Mouse (Mus musculus): ENCODE measurements around the gene Celf2. TPM values are rescaled to one million over a fixed set of nuclear protein-coding genes. Genes with fewer than 3 reads are reported as not detected.

Celf2 gene
- polyA plus RNA-seq, 1 experiment from 2014 or later, result 51.0 TPM

DNA sequence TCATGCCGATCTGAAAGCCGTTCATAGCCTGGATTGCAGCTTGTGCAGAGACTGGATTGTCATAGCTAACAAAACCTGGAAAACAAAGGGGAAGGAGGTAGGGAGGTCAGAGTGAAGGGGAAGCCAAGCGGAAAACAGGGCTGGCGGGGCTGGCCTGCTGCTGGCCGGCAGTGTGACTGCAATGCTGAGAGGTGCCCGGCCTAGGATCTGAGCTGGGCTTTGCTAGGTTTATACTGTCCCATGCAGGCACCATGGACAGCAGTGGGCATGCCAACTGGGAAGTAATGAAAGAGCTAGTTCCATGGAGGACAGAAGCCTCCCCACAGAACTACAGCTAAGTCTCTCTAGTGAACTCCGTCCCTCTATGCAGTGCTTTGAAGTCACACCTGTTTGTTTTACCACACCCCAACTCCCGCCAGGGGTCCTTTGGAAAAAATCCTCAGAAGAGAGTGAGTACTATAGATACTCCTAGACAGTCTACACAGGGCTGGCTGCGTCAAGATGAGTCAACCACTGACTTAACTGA lies 962.2 kb downstream of the Celf2 start:
- WGBS (ENCODE audit: insufficient replicate concordance), result 67% methylated on average over 9 of the region's 9 CpGs
- Histone ChIP-seq H3K27me3 (ENCODE audit: control insufficient read depth, insufficient read depth, low read length) (no peaks in the 10 kb centered on the region), H3K4me3 (ENCODE audit: low read depth, low read length) (no peak overlapping the region), H3K9me3 (replicated peaks; ENCODE audit: control insufficient read depth, low read length) (no peaks in the 10 kb centered on the region), H3K4me2 (no peak overlapping the region), H3K9ac (ENCODE audit: low read depth, low read length) (no peak overlapping the region), H3K36me3 (ENCODE audit: control insufficient read depth, insufficient read depth, low read length) (no peaks in the 10 kb centered on the region), H3K27ac (ENCODE audit: low read depth, low read length) (no peak overlapping the region), H3K4me1 (ENCODE audit: control insufficient read depth, insufficient read depth, low read length) (no peaks in the 10 kb centered on the region)
- no peak for ATAC-seq (replicated peaks; ENCODE audit: insufficient number of reproducible peaks, low FRiP score, low TSS enrichment)

DNA sequence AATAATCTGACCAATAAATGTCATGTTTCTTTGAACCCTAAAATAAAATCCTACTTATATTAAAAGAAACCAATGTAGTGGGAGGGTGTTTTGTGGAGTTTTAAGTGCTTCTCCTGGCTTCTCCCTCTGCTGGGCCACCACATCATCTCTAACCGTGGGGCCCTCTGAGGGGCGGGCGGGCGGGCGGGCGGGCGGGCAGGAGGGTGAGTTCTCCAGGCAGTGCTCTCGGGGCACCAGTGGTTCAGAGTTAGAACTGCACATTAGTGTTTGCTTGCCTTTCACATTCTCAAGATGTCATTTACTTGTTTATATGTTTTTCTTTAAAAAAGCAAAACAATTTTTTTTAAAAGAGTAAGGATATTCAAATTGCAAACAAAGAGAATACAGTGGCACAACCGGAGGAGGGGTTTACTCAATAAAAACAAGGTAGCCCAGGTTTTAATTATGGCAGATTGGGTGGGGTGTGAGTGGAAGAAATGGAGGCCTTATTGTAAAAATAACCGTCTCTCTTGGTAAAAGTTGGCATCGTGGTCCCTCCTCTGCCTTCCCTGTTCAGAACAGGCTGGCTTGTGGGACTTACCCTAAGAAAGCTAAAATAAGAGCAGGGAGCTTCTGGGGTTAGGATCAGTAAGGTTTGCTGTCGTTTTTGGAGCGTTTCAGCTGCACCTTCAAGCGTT lies 962.8 kb downstream of the Celf2 start:
- WGBS (ENCODE audit: insufficient replicate concordance), result 71% methylated on average over 14 of the region's 14 CpGs
- ATAC-seq (replicated peaks; ENCODE audit: insufficient number of reproducible peaks, low FRiP score, low TSS enrichment), result no peak
- H3K4me2 ChIP-seq, result no peak overlapping the region

DNA sequence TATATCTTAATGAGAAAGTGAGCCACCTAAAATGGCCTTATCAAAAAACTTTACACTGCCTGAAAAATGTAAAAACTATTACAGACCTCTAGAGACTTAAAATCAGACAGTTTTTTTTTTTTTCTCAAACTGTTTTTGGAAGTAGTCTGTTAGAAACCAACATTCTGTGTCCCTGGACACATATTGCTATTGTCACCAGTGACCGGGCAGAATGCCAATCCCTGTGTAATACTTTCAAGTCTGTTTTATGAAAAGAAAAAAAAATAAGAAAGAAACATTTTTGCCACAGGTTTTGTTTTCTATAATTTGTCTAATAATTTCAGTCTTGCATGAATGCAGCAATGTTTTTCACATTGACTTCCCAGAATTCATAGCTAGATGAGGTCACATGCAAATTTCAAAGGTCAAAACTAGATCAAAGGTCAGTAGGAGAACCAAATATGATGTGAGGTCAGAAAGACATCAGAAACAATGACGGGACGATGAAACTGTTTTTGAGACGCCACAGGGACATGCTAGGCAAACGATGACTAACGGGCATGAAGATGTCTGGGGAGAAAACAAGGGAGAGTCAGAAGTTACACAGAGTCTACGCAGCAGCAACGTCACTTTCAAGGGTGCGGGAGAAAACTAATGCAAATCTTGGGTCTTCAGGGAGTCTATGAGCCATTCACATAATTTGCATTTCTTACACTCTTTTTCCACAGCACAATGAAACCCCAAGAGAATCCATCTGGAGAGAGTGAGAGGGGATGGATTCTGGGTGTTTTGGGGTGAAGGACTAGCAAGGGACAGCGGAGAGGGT lies 964.0 kb downstream of the Celf2 start:
- H3K4me2 ChIP-seq, result no peak overlapping the region
- no peak for ATAC-seq (replicated peaks; ENCODE audit: insufficient number of reproducible peaks, low FRiP score, low TSS enrichment)
- H3K27ac ChIP-seq (ENCODE audit: low read depth, low read length), result no peak overlapping the region
- no peaks in the 10 kb centered on the region for H3K36me3 ChIP-seq (ENCODE audit: control insufficient read depth, insufficient read depth, low read length)
- H3K9me3 ChIP-seq (replicated peaks; ENCODE audit: control insufficient read depth, low read length), result no peaks in the 10 kb centered on the region
- WGBS (ENCODE audit: insufficient replicate concordance), result 84% methylated on average over 10 of the region's 10 CpGs
- H3K4me3 ChIP-seq (ENCODE audit: low read depth, low read length), result no peak overlapping the region
- no peaks in the 10 kb centered on the region for H3K27me3 ChIP-seq (ENCODE audit: control insufficient read depth, insufficient read depth, low read length)
- H3K9ac ChIP-seq (ENCODE audit: low read depth, low read length), result no peak overlapping the region
- peaks cover 4% of the 10 kb centered on the region; the same call in 1 of the 2 replicates for H3K4me1 ChIP-seq (ENCODE audit: control insufficient read depth, insufficient read depth, low read length)

More for the DNA sequence above, 962.8 kb downstream of the Celf2 start:
- no peak overlapping the region for H3K9ac ChIP-seq (ENCODE audit: low read depth, low read length)
- H3K36me3 ChIP-seq (ENCODE audit: control insufficient read depth, insufficient read depth, low read length), result no peaks in the 10 kb centered on the region
- no peaks in the 10 kb centered on the region for H3K4me1 ChIP-seq (ENCODE audit: control insufficient read depth, insufficient read depth, low read length)
- H3K9me3 ChIP-seq (replicated peaks; ENCODE audit: control insufficient read depth, low read length), result no peaks in the 10 kb centered on the region
- no peaks in the 10 kb centered on the region for H3K27me3 ChIP-seq (ENCODE audit: control insufficient read depth, insufficient read depth, low read length)
- no peak overlapping the region for H3K27ac ChIP-seq (ENCODE audit: low read depth, low read length)
- H3K4me3 ChIP-seq (ENCODE audit: low read depth, low read length), result no peak overlapping the region

DNA sequence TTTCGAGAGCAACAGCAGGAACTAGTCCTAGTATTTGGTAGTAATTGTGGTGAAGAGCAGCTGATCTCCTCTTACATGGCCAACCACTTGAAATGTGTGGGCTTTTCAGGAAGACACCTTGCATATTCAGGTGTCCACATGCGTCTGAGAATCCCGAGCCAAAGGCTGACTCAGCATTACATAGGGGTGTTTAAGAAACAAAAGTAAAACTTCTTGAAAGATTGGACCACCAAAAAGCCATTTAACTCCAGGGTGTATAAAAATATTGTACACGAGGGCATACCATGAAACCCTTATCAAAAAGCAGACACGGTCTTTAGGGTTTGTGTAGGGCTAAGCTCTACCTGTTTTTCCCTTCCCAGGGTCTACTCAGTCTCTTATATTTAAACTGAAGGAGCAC lies 965.7 kb downstream of the Celf2 start:
- no peak overlapping the region for H3K4me3 ChIP-seq (ENCODE audit: low read depth, low read length)
- no peak overlapping the region for H3K27ac ChIP-seq (ENCODE audit: low read depth, low read length)
- no peaks in the 10 kb centered on the region for H3K36me3 ChIP-seq (ENCODE audit: control insufficient read depth, insufficient read depth, low read length)
- no peak for ATAC-seq (replicated peaks; ENCODE audit: insufficient number of reproducible peaks, low FRiP score, low TSS enrichment)
- no peaks in the 10 kb centered on the region for H3K9me3 ChIP-seq (replicated peaks; ENCODE audit: control insufficient read depth, low read length)
- H3K27me3 ChIP-seq (ENCODE audit: control insufficient read depth, insufficient read depth, low read length), result no peaks in the 10 kb centered on the region
- peaks cover 5% of the 10 kb centered on the region; the same call in 1 of the 2 replicates for H3K4me1 ChIP-seq (ENCODE audit: control insufficient read depth, insufficient read depth, low read length)
- no peak overlapping the region for H3K9ac ChIP-seq (ENCODE audit: low read depth, low read length)
- 79% methylated on average over 5 of the region's 5 CpGs for WGBS (ENCODE audit: insufficient replicate concordance)
- H3K4me2 ChIP-seq, result no peak overlapping the region

DNA sequence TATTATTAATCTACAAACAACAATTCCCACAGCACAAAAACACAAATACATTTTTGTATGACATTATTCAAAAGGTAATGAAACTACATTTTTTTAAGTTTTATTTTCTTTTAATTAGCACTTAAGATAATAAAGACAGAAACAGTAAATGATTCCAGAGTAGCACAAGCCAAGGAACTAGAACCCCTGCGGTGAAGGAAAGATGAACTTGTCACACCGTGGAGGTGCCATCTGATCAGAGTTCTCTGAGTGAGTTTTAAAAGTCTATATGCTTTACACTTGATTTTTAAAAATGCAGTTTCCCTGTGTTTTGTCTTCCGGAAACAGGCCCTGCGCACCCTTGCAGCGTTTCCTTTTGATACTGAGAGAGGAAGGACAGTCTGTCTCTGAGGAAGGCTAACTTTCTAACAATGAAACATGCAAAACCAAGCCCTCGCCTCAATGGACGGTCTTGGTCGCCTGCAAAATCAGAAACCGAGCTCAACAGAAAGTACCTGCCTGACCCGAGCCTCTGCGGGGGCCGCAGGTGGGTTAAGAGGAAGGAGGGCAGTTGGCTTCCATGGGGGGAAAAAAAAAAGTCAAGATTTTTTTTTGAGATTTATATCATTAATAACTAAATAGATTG lies 966.7 kb downstream of the Celf2 start:
- peaks cover 5% of the 10 kb centered on the region; the same call in 1 of the 2 replicates for H3K4me1 ChIP-seq (ENCODE audit: control insufficient read depth, insufficient read depth, low read length)
- no peak overlapping the region for H3K9ac ChIP-seq (ENCODE audit: low read depth, low read length)
- H3K4me2 ChIP-seq, result no peak overlapping the region
- H3K9me3 ChIP-seq (replicated peaks; ENCODE audit: control insufficient read depth, low read length), result no peaks in the 10 kb centered on the region
- no peaks in the 10 kb centered on the region for H3K36me3 ChIP-seq (ENCODE audit: control insufficient read depth, insufficient read depth, low read length)
- no peaks in the 10 kb centered on the region for H3K27me3 ChIP-seq (ENCODE audit: control insufficient read depth, insufficient read depth, low read length)
- WGBS (ENCODE audit: insufficient replicate concordance), result 72% methylated on average over 12 of the region's 12 CpGs
- ATAC-seq (replicated peaks; ENCODE audit: insufficient number of reproducible peaks, low FRiP score, low TSS enrichment), result no peak
- H3K27ac ChIP-seq (ENCODE audit: low read depth, low read length), result no peak overlapping the region
- no peak overlapping the region for H3K4me3 ChIP-seq (ENCODE audit: low read depth, low read length)

DNA sequence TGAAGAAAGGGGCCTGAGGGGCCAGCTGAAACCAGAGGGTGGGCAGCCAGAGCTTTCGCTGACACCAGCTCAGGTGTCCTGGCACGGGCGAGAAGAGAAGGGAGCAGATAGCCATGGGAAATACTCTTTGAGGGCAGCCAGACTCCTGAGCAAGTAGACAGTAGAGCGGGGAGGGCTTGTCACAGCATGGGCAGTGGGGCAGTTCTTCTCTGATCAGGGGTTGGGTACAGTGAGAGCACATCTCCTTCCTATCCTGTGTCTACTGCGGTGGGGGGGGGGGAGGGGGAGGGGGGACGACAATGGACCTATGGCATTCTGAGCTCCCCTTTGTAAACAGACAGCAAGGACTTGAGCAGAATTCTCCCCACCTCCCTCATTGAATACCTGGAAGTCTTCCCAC lies 968.5 kb downstream of the Celf2 start:
- no peak overlapping the region for H3K9ac ChIP-seq (ENCODE audit: low read depth, low read length)
- peaks cover 5% of the 10 kb centered on the region; the same call in 1 of the 2 replicates for H3K4me1 ChIP-seq (ENCODE audit: control insufficient read depth, insufficient read depth, low read length)
- no peaks in the 10 kb centered on the region for H3K36me3 ChIP-seq (ENCODE audit: control insufficient read depth, insufficient read depth, low read length)
- H3K27me3 ChIP-seq (ENCODE audit: control insufficient read depth, insufficient read depth, low read length), result no peaks in the 10 kb centered on the region
- no peaks in the 10 kb centered on the region for H3K9me3 ChIP-seq (replicated peaks; ENCODE audit: control insufficient read depth, low read length)
- H3K4me3 ChIP-seq (ENCODE audit: low read depth, low read length), result no peak overlapping the region
- no peak overlapping the region for H3K4me2 ChIP-seq
- no peak for ATAC-seq (replicated peaks; ENCODE audit: insufficient number of reproducible peaks, low FRiP score, low TSS enrichment)
- no peak overlapping the region for H3K27ac ChIP-seq (ENCODE audit: low read depth, low read length)
- WGBS (ENCODE audit: insufficient replicate concordance), result 74% methylated on average over 5 of the region's 6 CpGs

DNA sequence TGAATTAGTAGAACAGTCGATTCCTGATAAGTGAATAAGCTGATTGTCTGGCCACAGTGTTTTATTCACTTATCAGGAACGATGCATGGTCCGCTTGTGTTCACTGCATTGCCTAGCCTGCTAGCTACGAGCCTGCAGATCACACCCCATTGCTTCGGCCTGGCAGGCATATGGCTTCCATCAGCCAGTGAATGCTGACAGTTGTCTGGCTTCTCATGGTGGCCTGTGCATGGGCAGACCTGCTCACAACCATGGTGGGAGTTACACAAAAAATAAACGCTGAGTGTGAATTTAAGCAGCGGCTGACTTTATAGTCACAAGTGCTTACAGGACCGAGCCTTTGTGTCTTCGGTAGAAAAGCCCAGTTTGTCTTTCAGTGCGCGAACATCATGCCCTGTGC lies 969.3 kb downstream of the Celf2 start:
- Histone ChIP-seq H3K27ac (ENCODE audit: low read depth, low read length) (no peak overlapping the region), H3K4me1 (ENCODE audit: control insufficient read depth, insufficient read depth, low read length) (peaks cover 5% of the 10 kb centered on the region; the same call in 1 of the 2 replicates), H3K27me3 (ENCODE audit: control insufficient read depth, insufficient read depth, low read length) (no peaks in the 10 kb centered on the region), H3K36me3 (ENCODE audit: control insufficient read depth, insufficient read depth, low read length) (no peaks in the 10 kb centered on the region), H3K9ac (ENCODE audit: low read depth, low read length) (no peak overlapping the region), H3K4me2 (no peak overlapping the region), H3K9me3 (replicated peaks; ENCODE audit: control insufficient read depth, low read length) (no peaks in the 10 kb centered on the region), H3K4me3 (ENCODE audit: low read depth, low read length) (no peak overlapping the region)
- ATAC-seq (replicated peaks; ENCODE audit: insufficient number of reproducible peaks, low FRiP score, low TSS enrichment), result 0 out of 2 replicates have a peak, but pooled peaks have one; percentile 49
- WGBS (ENCODE audit: insufficient replicate concordance), result 40% methylated on average over 11 of the region's 11 CpGs

DNA sequence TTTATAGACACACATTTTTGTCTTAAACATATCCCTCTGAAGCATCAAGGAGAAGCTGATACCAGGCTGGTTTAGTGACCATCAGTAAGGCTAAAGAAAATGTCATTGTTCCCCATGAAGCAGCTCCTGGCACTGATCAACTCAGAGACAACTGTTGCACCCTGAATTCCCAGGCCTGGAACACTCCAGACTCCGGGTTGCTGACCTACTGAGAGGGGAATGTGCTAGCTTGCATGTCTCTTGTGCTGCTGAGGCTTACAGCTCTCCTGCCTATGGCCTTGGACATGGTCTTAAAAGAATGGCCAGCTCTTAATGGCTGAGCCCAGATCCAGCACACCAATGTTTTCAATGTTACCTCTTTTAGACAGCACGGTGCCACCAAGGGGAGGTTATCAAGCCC lies 970.9 kb downstream of the Celf2 start:
- no peak overlapping the region for H3K9ac ChIP-seq (ENCODE audit: low read depth, low read length)
- H3K36me3 ChIP-seq (ENCODE audit: control insufficient read depth, insufficient read depth, low read length), result no peaks in the 10 kb centered on the region
- no peaks in the 10 kb centered on the region for H3K27me3 ChIP-seq (ENCODE audit: control insufficient read depth, insufficient read depth, low read length)
- H3K4me2 ChIP-seq, result no peak overlapping the region
- 70% methylated on average over 2 of the region's 2 CpGs for WGBS (ENCODE audit: insufficient replicate concordance)
- H3K27ac ChIP-seq (ENCODE audit: low read depth, low read length), result no peak overlapping the region
- peaks cover 5% of the 10 kb centered on the region; the same call in 1 of the 2 replicates for H3K4me1 ChIP-seq (ENCODE audit: control insufficient read depth, insufficient read depth, low read length)
- ATAC-seq (replicated peaks; ENCODE audit: insufficient number of reproducible peaks, low FRiP score, low TSS enrichment), result no peak
- no peaks in the 10 kb centered on the region for H3K9me3 ChIP-seq (replicated peaks; ENCODE audit: control insufficient read depth, low read length)
- H3K4me3 ChIP-seq (ENCODE audit: low read depth, low read length), result no peak overlapping the region
